Mouse (Mus musculus) urinary bladder, postnatal 10 days (tissue): ENCODE data around the gene Gas7.

Experiments used
- DNase-seq: peaks from one replicate; pipeline ENCODE4 v3.0.0; 2022; ENCODE audit warnings: low spot score

Gas7 gene

GRCm38 (mm10) chr11:67574344-67574743, 119.1 kb downstream of the Gas7 start:
- DNase-seq, result no peak

- DNase-seq, result no peak
Observed at GRCm38 (mm10) chr11:67577472-67577871, 122.2 kb downstream of the Gas7 start.

GRCm38 (mm10) chr11:67577994-67578393, 122.8 kb downstream of the Gas7 start:
- no peak for DNase-seq

GRCm38 (mm10) chr11:67579136-67579535, 123.9 kb downstream of the Gas7 start:
- DNase-seq, result no peak

- DNase-seq, result no peak
Observed at GRCm38 (mm10) chr11:67581549-67581948, 126.3 kb downstream of the Gas7 start.

- no peak for DNase-seq
Observed at GRCm38 (mm10) chr11:67582570-67582969, 127.3 kb downstream of the Gas7 start.

- no peak for DNase-seq
Observed at GRCm38 (mm10) chr11:67585016-67585415, 129.8 kb downstream of the Gas7 start.

- no peak for DNase-seq
Observed at GRCm38 (mm10) chr11:67585629-67586028, 130.4 kb downstream of the Gas7 start.

GRCm38 (mm10) chr11:67586231-67586994, 131.2 kb downstream of the Gas7 start:
- no peak for DNase-seq

- no peak for DNase-seq
Observed at GRCm38 (mm10) chr11:67588196-67588827, 133.1 kb downstream of the Gas7 start.

- DNase-seq, result no peak
Observed at GRCm38 (mm10) chr11:67588828-67589314, 133.6 kb downstream of the Gas7 start.

GRCm38 (mm10) chr11:67596233-67596632, 141.0 kb downstream of the Gas7 start:
- no peak for DNase-seq

- no peak for DNase-seq
Observed at GRCm38 (mm10) chr11:67596856-67597255, 141.6 kb downstream of the Gas7 start.

GRCm38 (mm10) chr11:67597388-67597787, 142.2 kb downstream of the Gas7 start:
- no peak for DNase-seq

GRCm38 (mm10) chr11:67599141-67599540, 143.9 kb downstream of the Gas7 start:
- DNase-seq, result no peak

GRCm38 (mm10) chr11:67600710-67601430, 145.6 kb downstream of the Gas7 start:
- DNase-seq, result no peak

GRCm38 (mm10) chr11:67602711-67603369, 147.6 kb downstream of the Gas7 start:
- no peak for DNase-seq

- no peak for DNase-seq
Observed at GRCm38 (mm10) chr11:67604481-67604880, 149.2 kb downstream of the Gas7 start.

- no peak for DNase-seq
Observed at GRCm38 (mm10) chr11:67608114-67608683, 153.0 kb downstream of the Gas7 start.

- DNase-seq, result no peak
Observed at GRCm38 (mm10) chr11:67612158-67612839, 157.1 kb downstream of the Gas7 start.

GRCm38 (mm10) chr11:67616557-67617239, 161.5 kb downstream of the Gas7 start:
- DNase-seq, result no peak
